Mouse (Mus musculus) fat pad, adult 2 months (tissue): Measurements from ENCODE around the gene Rab33b.

ENCODE experiments used
- DNase-seq: peaks from one replicate; pipeline ENCODE4 v3.0.0-alpha.2; 2011; ENCODE audit warnings: low read depth, low spot score; ENCODE audit errors: extremely low read depth

The Rab33b gene

GRCm38 (mm10) chr3:51510903-51511302 lies 27.2 kb downstream of the Rab33b start:
- no peak for DNase-seq

- no peak for DNase-seq
These were observed 28.3 kb downstream of the Rab33b start for GRCm38 (mm10) chr3:51511983-51512382.

GRCm38 (mm10) chr3:51517467-51517866 lies 33.7 kb downstream of the Rab33b start:
- no peak for DNase-seq

GRCm38 (mm10) chr3:51517878-51518762 lies 34.4 kb downstream of the Rab33b start:
- DNase-seq = no peak

- no peak for DNase-seq
These were observed 35.0 kb downstream of the Rab33b start for GRCm38 (mm10) chr3:51518763-51519121.

- DNase-seq = no peak
These were observed 37.5 kb downstream of the Rab33b start for GRCm38 (mm10) chr3:51521262-51521661.

GRCm38 (mm10) chr3:51525186-51525785 lies 41.6 kb downstream of the Rab33b start:
- DNase-seq = no peak

GRCm38 (mm10) chr3:51526891-51527290 lies 43.2 kb downstream of the Rab33b start:
- DNase-seq = no peak

GRCm38 (mm10) chr3:51531473-51532281 lies 48.0 kb downstream of the Rab33b start:
- no peak for DNase-seq

GRCm38 (mm10) chr3:51532282-51532620 lies 48.5 kb downstream of the Rab33b start:
- DNase-seq = no peak

GRCm38 (mm10) chr3:51533573-51533972 lies 49.9 kb downstream of the Rab33b start:
- no peak for DNase-seq

- no peak for DNase-seq
These were observed 50.3 kb downstream of the Rab33b start for GRCm38 (mm10) chr3:51534013-51534412.

GRCm38 (mm10) chr3:51539567-51540408 lies 56.1 kb downstream of the Rab33b start:
- no peak for DNase-seq

- no peak for DNase-seq
These were observed 56.9 kb downstream of the Rab33b start for GRCm38 (mm10) chr3:51540659-51541058.

GRCm38 (mm10) chr3:51544442-51545128 lies 60.9 kb downstream of the Rab33b start:
- no peak for DNase-seq
